Mouse (Mus musculus) frontal cortex, adult 2 months (tissue): ENCODE results near the gene Hist1h2ag. TPM values are rescaled to one million over a fixed set of nuclear protein-coding genes. Genes with fewer than 3 reads are reported as not detected.

Source experiments
- DNase-seq, 2 experiments: peaks; one replicate each; pipeline ENCODE4 v3.0.0; 2022; ENCODE audit warnings: low spot score in 1 of 2; ENCODE audit errors: extremely low spot score in 1 of 2
- polyA plus RNA-seq: library from polyadenylated mRNA; depleted of rRNA; stranded (reverse); fragments of >200 nt; gene quantifications from 2 replicates; pipeline ENCODE4 v1.2.3, GENCODE M21; 2012

The Hist1h2ag gene
- polyA plus RNA-seq, 1 experiment: 0.36 TPM

DNA sequence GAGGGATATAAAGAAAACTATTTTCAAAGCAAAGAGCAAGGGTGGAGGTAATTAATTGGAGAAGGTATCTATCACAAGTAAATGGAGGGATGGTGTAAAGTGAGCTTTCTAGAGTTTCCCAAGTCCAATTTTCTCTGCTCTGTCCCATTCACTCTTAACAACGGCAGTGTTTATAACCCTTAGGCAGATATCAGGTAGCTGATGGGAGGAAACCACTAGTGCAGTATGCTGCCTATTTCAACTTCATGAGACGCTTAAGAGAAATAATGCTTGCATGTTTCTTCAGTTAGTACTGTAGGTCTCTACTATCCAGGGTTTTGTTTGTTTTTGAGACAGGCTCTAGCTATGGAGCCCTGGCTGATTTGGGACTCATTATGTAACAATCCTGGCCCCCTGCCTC lies 5.3 kb downstream of the Hist1h2ag start:
- DNase-seq: no peak

DNA sequence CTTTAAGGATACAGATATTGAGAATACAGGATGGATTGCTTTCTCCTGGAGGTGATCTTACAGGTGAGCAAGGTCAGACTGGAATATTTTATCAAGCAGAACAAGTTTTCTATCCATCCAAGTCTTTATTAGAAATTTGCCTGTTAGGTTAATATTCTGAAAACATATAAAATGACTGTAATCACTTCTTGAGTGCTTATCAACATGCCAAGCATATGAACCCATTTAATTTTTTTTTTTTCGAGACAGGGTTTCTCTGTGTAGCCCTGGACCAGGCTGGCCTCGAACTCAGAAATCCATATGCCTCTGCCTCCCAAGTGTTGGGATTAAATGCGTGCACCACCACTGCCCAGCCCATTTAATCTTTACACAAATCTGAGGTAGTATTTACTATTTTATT lies 5.8 kb downstream of the Hist1h2ag start:
- DNase-seq: no peak

DNA sequence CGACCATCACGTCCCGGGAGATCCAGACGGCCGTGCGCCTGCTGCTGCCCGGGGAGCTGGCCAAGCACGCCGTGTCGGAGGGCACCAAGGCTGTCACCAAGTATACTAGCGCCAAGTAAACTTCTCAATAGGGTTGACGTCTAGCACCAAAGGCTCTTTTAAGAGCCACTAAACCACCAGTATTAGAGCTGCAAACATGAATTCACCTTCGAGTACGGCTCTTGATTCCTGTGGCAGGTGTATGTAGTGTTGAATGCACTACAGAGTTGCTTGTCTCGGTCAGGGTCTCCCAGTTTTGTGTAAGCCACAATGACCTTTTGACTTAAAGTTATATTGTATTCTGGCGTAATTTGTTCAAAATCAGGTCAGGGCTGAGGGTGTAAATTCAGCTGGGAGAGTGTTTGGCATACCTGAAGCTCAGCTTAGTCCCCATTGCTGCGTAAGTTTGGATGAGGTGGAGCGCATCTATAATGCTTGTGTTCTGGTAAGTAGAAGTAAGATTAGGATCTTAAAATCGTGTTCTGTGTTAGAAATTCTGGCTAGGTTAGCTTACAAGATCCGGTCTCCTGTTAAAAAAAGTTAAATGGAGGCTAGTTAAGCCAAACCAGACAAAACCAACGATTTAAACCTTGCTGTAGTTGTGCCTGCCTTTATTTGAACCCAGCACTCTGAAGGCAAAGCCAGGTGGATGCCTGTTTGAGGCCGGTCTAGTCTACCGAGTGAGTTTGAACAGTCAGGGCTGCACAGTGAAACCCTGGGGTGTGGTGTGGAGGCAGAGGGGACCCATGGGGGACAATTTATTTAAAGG lies 6.4 kb downstream of the Hist1h2ag start:
- DNase-seq: no peak

DNA sequence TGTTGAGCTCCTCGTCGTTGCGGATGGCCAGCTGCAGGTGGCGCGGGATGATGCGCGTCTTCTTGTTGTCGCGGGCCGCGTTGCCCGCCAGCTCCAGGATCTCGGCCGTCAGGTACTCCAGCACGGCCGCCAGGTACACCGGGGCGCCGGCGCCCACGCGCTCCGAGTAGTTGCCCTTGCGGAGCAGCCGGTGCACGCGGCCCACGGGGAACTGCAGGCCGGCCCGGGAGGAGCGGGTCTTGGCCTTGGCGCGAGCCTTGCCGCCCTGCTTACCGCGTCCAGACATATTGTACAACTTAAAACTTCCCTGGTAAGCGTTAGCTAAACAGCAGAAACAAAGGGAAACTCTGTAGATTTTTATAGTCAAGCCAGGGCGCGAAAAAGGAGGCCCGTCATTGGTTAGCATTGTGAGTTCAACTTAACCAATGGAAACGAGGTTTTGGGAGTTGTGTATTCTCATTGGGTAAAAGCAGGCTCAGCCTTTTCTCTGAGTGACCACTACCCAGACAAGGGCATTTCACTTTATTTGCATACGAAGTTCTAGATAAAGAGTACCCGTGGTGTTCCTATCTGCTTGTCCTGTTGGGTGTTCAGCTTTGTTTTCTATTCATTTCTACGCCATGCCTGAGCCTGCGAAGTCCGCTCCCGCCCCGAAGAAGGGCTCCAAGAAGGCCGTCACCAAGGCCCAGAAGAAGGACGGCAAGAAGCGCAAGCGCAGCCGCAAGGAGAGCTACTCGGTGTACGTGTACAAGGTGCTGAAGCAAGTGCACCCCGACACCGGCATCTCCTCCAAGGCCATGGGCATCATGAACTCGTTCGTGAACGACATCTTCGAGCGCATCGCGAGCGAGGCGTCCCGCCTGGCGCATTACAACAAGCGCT lies 7.2 kb downstream of the Hist1h2ag start, which contains the start of the genes Hist1h2ah and Hist1h2bk:
Gene Hist1h2ah (minus strand): TSS at position 302 of the 882 bp plus-strand sequence.
Gene Hist1h2bk (plus strand): TSS at position 604 of the 882 bp plus-strand sequence.
- peak; percentile 91 to 96 for DNase-seq

DNA sequence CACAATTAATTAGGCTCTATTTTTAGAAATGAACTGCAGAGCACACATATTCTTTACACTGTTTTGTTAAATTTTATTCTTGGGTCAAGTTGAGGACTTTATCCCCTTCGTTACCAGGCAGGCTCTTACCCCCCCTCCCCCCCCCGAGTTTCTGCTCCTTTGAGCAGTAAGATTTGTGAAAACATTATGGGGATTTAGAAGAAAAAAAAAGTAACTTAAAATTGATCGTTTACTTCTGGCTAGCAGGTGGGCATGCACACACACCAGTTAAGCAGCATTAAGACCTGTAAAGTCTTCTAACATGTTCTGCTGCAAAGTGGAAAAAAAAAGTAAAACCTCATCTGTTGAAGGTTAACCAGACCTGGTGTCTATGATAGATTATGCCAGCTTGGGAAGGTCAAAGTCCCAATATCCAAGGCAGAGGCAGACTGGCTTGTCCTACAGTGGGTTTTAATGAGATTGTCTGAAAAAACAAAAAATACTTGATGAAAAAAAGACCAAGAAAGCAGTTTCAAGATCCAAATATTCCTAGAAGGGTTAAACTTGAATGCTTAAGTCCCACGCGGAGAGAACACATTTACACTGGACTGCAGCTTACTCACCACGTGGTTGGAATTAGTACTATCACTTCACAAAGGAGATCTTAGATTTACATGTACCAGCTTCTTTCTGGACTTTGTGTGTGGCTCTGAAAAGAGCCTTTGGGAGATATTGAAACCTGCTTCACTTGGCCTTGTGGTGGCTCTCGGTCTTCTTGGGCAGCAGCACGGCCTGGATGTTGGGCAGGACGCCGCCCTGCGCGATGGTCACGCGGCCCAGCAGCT lies 8.1 kb downstream of the Hist1h2ag start:
- DNase-seq: no peak

DNA sequence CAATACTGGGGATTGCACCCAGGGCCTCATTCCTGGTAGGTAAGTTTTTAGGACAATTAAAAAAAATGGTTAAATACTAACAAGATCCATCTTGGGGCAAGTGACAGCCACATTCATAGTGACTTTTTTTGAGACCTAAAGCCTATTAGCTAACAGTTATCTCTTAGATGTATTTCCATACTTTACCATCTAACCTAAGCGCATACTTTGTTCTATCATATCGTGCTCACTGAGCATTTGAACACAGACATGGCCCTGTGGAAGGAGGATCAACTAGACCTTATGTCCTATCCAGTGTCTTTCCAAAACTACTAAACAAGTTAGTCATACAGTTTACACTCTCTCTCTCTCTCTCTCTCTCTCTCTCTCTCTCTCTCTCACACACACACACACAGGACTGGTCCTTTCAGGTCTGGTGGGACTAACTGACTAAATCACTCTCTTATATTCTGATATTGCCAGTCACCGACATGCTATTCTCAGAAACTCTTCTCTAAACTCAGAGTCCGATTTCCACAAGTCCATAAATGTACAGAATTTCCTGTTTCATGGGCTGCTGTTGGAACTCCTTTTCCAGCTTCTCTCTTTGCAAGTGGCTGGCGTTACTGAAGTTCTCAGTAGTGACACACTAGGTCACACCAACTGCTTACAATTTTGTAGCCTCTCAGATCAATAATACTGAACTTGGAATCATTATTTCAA lies 8.9 kb downstream of the Hist1h2ag start:
- no peak for DNase-seq

DNA sequence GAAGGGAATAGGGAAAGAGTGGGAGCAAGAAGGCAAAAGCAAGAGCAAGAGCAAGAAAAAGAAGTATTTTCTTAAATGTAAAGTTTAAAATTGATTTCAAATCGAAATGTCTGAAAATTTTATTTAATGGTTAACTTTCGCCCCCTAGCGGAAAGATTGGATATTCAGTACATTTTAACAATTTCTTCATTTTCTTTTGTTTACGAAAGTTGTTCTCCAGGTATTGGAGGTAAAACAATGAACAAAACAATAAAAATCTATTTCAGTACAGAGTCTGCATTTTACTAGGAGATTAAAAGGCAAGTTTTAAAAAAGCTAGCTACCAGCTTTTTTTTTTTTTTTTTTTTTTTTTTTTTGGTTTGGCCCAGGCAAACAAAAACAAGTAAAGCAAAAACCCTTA lies 12.3 kb downstream of the Hist1h2ag start:
- DNase-seq: peak in 1 of 2 experiments; percentile 67

DNA sequence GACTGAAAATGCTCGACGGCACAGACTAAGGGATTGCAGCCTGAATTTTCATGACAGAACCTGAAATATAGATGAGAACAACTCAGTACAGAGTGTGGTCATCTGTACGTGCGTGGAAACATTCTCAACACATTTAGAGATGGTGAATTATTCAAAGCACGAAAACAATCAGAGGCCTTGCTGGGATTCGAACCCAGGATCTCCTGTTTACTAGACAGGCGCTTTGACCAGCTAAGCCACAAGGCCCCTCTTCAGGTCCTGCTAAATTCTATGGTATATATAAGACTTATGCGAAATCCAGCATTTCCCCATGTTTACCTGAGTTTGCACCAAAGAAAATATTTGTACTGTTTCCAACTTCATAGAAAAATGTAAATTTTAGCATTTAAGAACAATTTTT lies 12.8 kb downstream of the Hist1h2ag start:
- DNase-seq: no peak

DNA sequence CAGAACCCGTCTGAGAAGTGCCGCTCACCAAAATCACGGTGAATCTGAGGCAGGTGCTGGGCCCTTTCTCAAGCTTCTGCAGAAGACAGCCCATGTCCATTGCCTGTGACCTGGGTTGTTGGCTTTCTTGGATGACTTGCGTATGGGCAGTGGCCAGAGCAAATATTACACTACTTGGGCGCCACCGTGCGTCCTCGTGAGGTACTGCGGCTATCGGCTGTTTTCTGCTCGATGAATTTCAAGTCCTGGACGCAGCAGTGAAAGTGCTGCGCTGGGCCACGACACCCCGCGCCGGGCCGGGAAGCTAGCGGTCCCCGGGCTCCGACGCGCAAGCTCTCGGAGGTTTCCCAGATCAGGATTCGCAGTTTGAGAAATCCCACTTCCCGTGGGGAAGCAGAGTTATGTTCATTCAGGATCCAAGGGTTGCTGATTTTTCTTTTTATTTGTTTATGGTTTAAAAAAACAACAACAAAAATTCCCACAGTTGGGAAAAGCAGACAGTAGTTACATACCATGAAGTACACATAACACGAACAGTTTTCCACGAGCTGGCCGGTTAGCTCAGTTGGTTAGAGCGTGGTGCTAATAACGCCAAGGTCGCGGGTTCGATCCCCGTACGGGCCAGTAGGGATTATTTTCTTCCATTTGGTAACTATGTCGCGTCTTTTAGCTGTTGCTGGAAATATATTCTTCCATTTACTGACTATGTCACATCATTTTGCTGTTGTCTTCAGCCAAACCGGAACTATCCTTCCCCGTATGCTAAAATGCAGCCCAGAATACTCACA lies 13.9 kb downstream of the Hist1h2ag start:
- DNase-seq: peak; percentile 84 to 98

DNA sequence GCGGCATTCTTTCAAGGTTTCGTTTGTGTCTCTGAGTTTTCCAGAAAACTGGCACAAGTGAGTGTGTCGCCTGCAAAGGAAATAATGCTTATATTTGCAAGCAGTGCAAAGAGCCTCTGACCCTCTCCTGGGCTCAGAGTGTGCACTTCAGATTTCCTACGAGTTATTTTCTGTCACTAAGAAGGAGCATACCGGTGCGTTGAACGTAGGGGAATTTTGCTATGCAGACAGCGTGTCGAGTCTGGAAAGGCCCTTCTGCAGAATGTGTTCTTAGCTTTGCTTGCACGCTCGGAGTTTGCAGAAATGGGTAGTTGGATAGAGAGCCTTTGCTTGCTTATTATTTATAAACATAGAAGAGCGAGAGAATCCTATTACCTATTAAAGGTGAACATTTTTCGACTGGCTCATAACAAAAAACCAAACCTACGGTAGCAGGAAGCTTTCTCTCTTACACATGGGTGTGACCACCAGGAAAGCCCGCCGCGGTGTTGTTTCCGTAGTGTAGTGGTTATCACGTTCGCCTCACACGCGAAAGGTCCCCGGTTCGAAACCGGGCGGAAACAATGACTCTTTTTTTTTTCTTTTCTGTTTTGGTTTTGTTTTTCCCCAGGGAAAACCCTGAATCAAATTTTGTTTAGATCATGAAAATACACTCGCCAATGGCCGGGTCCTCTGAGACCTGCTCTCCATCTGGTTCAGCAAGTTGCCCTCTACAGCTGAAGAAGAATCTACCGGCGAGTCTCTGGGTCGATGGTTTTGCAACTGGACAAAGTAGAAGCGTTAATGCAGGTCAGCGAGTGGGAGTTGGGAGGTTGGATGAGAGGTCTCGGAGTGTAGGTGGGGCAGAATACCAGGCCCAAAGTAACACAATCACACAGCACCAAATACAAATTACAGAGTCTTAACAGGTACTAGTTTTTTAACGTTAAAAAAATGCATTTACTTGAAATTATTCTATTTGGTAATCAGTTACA lies 16.4 kb downstream of the Hist1h2ag start:
- peak; percentile 49 to 96 for DNase-seq

DNA sequence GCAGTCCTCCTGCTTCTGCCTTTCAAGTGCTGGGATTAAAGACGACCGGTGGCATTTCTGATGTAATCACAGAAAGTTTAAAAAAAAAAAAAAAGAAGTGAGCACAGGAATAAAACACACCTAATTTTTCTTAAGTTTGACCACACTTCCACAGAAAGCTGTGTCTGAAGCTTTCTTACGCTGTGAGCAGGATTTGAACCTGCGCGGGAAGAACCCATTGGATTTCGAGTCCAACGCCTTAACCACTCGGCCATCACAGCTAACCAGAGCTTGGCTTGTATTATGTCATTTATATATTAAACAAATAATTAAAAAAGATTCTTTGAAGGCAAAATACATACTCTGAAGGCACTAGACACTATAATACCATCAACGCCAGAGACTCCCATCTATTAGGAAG lies 20.5 kb downstream of the Hist1h2ag start:
- peak in 1 of 2 experiments; percentile 88 for DNase-seq

DNA sequence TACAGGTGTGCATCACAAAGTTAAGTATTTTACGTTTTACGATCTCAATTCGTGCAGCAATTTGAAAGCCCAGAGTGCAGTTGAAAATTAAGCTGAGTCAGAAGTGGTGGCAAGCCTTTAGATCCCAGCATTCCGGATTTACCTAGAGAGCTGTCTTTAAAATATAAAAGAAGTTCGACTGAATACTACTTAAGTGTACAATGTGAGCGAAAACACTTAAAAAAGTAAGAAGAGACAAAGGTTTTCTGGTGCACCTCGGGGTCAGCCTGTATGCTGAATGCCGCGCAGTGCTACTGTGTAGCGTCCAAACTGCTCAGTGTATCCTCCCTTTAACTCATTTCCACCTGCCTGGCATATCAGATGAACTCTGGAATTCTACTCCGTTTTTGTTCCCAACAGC lies 21.2 kb downstream of the Hist1h2ag start:
- DNase-seq: no peak

DNA sequence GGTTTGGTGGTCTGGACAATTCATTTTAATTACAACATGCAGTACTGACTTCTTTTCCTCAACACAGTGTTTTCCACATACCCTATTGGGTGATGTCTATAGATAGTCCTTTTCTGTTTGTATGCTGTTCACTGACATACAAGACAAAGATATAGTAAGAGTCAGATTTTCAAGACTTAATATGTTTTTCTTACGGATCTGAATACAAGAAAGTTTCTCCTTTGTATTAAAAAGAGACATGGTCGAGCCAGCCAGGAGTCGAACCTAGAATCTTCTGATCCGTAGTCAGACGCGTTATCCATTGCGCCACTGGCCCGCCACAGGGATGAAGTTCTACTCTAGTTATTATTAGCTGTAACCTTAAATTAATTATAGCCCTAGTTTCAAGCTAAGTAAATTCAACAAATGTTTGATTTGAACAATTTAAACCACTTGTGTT lies 21.8 kb downstream of the Hist1h2ag start:
- DNase-seq: peak in 1 of 2 experiments; percentile 81

DNA sequence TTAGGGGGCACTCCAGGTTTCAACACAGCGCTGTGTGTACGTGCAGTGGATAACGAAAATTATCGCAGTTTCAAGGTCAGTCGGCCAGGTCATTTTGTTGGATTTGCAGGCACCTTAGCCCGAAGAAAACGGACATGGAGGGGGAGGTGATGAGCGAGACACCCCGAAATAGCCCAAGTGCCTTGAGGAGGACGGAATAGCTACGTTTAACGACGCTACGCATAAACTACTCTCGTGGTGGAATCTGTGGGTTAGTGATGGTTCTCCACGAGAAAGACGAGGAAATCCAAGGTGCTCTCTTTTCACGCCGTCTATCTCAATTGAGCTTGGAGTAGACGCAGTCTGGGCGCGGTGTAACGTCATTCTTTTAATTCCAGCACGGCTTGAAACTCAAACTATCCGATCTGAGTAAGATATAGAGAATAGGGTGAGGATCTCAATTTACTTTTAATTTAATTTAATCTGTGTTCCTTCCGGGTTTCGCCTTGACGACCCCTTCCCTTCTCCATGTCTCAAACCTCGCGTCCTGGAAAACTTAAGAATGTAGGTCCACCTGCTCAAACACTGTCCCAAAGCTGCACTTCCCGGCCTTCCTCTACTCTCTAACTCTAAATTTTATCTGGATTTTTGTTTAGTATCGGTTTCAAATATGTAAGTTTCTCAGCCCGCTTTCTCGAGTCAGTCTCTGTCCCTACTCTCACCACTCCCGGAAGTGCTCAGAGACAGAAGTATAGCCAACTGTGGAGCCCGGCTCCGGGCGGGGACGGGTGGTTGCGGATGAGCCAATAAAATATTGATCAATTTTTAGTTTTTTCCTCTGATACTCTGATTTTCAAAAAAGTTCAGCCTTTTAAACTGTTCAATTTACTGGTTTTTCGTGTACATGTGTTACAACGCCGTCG lies 22.6 kb downstream of the Hist1h2ag start:
- no peak for DNase-seq

DNA sequence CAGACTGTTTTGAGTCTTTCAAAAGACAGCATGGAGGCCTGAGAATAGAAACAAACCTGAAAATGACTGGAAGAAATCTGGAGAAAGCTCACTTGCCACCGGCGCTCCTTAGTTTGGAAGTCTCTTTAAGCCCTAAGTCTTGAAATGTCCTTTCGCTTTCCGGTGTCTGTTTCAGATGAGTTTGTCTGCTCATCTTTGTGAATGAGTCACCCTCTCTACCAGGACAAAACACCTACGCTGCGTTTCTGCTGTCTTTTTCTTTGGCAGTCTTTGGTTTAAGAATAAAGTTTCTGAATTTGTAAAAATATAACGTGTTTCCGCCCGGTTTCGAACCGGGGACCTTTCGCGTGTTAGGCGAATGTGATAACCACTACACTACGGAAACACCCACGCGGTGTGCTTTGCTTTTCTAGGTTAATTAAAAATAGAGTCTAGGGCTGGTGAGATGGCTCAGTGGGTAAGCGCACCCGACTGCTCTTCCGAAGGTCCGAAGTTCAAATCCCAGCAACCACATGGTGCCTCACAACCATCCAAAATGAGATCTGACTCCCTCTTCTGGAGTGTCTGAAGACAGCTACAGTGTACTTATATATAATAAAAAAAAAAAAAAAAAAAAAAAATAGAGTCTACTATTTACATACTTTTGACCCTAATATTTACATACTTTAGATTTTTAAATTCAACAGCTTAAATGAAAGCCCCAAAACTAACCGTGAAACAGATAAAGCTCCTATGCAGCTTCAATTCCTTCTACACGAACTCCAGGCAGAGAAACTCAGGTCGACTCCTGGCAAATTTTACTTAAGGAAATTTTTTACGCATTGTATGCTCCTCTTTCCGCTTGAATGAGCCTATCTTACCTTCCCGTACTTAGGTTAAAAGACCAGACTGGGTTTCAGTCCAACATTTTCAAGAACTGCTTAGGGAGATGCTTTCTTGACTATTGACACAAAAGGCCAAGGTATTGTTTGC lies 27.0 kb downstream of the Hist1h2ag start:
- DNase-seq: peak in 1 of 2 experiments; percentile 85

DNA sequence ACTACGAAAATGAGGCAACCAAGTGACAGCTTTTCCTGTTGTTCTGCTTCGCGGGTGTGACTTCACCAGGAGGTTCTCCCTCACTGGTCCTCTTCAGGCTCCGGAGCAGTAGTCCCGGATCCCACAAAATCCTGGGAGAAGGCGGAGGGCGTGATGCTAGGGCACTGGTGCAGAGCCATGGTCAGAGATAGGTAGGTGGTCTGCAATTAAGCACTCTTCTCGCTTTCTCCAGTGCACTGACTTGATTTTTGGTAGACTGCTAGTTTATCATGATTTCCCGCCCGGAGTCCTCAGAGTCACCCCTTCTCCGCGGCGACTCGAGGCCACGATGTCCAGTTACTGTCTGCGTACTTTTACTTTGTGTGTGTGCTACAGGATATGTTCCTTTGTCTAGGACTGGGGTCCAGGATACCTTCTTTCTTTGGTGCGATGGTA lies 28.3 kb downstream of the Hist1h2ag start:
- DNase-seq: no peak
